Mouse (Mus musculus) stomach, embryonic 16.5 days (tissue): ENCODE measurements around the gene Zfp39. TPM values are rescaled to one million over a fixed set of nuclear protein-coding genes. Genes with fewer than 3 reads are reported as not detected.

ENCODE experiments used
- ATAC-seq: fragments of 200-750 bp; cut with Nextera tagmentation; 2 replicates; pipeline ENCODE4 v1.8.0; 2017; ENCODE audit warnings: moderate number of reproducible peaks, moderate TSS enrichment; ENCODE audit not compliant: insufficient read depth, low FRiP score
- H3K27ac ChIP-seq: fragments of 300-500 bp; sonication (generic); 2 replicates; pipeline ENCODE4 v1.5.1; 2014; ENCODE audit warnings: low read length
- H3K27me3 ChIP-seq: fragments of 300-500 bp; sonication (generic); 2 replicates; pipeline ENCODE4 v1.6.1; 2014; ENCODE audit warnings: low read length, control low read depth, mixed read lengths; ENCODE audit not compliant: control insufficient read depth, insufficient read depth
- H3K36me3 ChIP-seq: fragments of 300-500 bp; sonication (generic); 2 replicates; pipeline ENCODE4 v1.6.1; 2014; ENCODE audit warnings: low read length; ENCODE audit not compliant: control insufficient read depth, insufficient read depth
- H3K4me1 ChIP-seq: fragments of 300-500 bp; sonication (generic); 2 replicates; pipeline ENCODE4 v1.6.1; 2014; ENCODE audit warnings: low read length, control low read depth, mixed read lengths; ENCODE audit not compliant: control insufficient read depth, insufficient read depth
- H3K4me2 ChIP-seq: fragments of 300-500 bp; sonication (generic); 2 replicates; pipeline ENCODE4 v1.6.1; 2014; ENCODE audit warnings: low read depth, low read length, mixed read lengths
- H3K4me3 ChIP-seq: fragments of 300-500 bp; sonication (generic); replicated peaks from 2 replicates; pipeline ENCODE4 v1.5.1; 2014; ENCODE audit warnings: mild to moderate bottlenecking, low read length
- H3K9ac ChIP-seq: fragments of 300-500 bp; sonication (generic); 2 replicates; pipeline ENCODE4 v1.6.1; 2014; ENCODE audit warnings: low read length
- H3K9me3 ChIP-seq: fragments of 300-500 bp; sonication (generic); replicated peaks from 2 replicates; pipeline ENCODE4 v1.6.1; 2016; ENCODE audit warnings: low read length, control low read depth; ENCODE audit not compliant: control insufficient read depth
- WGBS: fragments of 180-500 bp; shearing (Covaris S2); extraction: QIAGEN DNeasy Blood & Tissue Kit; methylation state at CpG from one replicate; pipeline ENCODE4 v1.1.7; 2014; 5-methylcytosine and 5-hydroxymethylcytosine counted together
- polyA plus RNA-seq: library from polyadenylated mRNA; unstranded; fragments of >200 nt; fragmentation: Nextera tagmentation; extraction: Ambion mirVana; gene quantifications from 2 replicates; pipeline ENCODE4 v1.2.1, GENCODE M21; 2015

Zfp39 gene
- polyA plus RNA-seq, 1 experiment from 2014 or later: 4.7 TPM

DNA sequence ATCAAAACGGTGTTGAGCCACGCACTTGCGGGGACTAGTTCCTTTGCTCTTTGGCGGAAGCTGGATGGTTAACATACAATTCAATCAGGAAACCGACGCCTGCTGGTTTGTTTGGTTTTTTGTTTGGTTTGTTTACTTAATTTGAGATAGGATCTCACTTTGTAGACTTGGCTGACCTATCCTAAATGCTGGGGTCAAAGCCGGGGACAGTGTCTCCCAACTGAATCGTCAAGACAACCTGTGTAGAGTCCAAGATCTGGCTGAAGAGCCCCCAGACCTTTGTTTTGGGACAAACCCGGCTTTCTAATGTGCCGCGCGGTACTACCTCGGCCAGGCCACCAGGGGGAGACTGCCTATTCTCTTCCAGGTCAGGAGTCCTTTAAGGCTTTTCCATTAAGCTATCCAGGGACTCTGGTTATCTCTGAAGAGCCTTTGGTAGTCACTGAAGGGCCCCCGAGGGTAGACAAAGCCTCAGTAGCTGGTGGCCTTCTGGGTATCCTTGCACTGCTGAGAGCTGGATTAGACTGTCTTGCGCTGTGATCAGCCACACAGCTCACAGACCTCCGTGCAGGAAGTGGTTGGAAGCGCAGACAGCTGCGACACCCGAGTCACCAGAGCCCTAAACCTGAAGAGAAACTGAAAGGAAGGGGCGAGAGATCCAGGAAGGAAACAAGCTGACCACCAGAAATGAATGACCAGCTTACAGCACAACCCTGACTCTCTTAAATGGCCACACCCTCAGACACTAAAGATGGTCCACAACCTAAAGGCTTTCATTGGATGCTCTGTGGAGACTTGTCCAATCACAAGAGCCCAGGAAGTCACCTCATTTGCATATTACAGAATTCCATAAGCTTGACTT lies 24.0 kb upstream of the Zfp39 start:
- WGBS: 21% methylated on average over 20 of the region's 20 CpGs
- no peaks in the 10 kb centered on the region for H3K9me3 ChIP-seq
- H3K27ac ChIP-seq: peak overlapping the region; percentile 32; the same call in 1 of the 2 replicates
- peaks cover 4% of the 10 kb centered on the region; the same call in 1 of the 2 replicates for H3K4me1 ChIP-seq
- peak overlapping the region; percentile 34 for H3K4me3 ChIP-seq
- peak; percentile 64 for ATAC-seq
- peaks cover 11% of the 10 kb centered on the region; the same call in 1 of the 2 replicates for H3K36me3 ChIP-seq
- H3K4me2 ChIP-seq: peak overlapping the region; percentile 48
- H3K9ac ChIP-seq: peak overlapping the region; percentile 51
- no peaks in the 10 kb centered on the region for H3K27me3 ChIP-seq

DNA sequence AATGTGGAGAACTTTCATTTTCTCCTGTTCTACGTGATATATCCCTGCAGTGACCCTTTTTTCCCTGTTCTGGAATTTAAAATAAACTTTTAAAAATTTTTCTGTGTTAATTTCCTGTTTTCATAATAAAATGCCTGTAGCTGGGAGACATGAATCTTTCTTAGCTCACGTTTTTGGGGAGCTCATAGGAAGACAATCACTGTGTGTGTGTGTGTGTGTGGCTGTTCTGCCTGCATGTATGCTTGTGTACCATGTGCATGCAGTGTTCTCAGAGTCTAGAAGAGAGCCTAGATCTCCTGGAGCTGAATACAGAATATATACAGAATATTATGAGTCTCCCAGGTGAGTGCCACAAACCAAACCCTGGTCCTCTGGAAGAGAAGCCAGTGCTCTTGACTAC lies 23.0 kb upstream of the Zfp39 start:
- Histone ChIP-seq H3K9me3 (no peaks in the 10 kb centered on the region), H3K9ac (no peak overlapping the region), H3K4me2 (no peak overlapping the region), H3K36me3 (peaks cover 4% of the 10 kb centered on the region; the same call in 1 of the 2 replicates), H3K4me3 (no peak overlapping the region), H3K27ac (no peak overlapping the region), H3K27me3 (no peaks in the 10 kb centered on the region), H3K4me1 (peaks cover 4% of the 10 kb centered on the region; the same call in 1 of the 2 replicates)
- WGBS: 55% methylated on average over 2 of the region's 2 CpGs
- ATAC-seq: no peak

DNA sequence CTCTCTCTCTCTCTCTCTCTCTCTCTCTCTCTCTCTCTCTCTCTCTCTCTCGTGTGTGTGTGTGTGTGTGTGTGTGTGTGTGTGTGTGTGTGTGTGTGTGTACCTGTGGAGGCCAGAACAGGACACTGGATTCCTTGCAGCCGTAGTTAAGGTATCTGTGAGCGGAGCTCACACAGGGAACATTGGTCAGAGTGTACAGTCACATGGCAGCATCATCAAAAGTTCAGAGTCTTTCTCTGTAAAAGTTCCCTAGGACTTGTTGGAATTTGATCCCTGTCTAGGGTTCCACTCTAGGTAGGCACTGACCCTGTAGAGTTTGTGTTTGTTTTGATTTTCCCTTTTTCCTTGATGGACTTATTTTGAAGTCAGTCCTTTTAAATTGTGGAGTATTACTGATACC lies 22.6 kb upstream of the Zfp39 start:
- no peaks in the 10 kb centered on the region for H3K9me3 ChIP-seq
- no peaks in the 10 kb centered on the region; the same call in 1 of the 2 replicates for H3K36me3 ChIP-seq
- H3K27me3 ChIP-seq: no peaks in the 10 kb centered on the region
- H3K9ac ChIP-seq: no peak overlapping the region
- H3K27ac ChIP-seq: no peak overlapping the region
- no peak for ATAC-seq
- WGBS: 67% methylated on average over 2 of the region's 3 CpGs
- peaks cover 4% of the 10 kb centered on the region; the same call in 1 of the 2 replicates for H3K4me1 ChIP-seq
- no peak overlapping the region for H3K4me3 ChIP-seq
- H3K4me2 ChIP-seq: no peak overlapping the region

DNA sequence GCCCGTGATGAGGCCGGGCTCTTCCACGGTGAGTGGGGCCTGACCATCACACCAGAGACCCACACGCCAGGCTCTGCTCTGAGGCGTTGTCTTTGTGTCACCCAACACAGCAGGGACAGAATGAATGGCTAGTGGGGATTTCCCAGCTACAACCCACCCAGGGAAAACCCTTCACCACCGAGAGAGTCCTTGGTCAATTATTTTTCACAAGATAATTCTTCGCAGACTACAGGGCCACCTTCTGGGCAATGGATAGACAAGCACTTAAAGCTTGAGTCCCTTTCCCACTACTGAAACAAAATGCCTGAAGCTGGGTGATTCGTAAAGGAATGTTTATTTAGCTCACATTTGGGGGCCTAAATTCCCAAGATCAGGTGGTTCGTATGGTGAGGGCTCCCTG lies 18.4 kb upstream of the Zfp39 start:
- Histone ChIP-seq H3K4me2 (no peak overlapping the region), H3K9me3 (no peaks in the 10 kb centered on the region), H3K27me3 (no peaks in the 10 kb centered on the region), H3K9ac (no peak overlapping the region), H3K36me3 (no peaks in the 10 kb centered on the region), H3K4me1 (no peaks in the 10 kb centered on the region), H3K27ac (no peak overlapping the region), H3K4me3 (no peak overlapping the region)
- 76% methylated on average over 9 of the region's 9 CpGs for WGBS
- ATAC-seq: no peak

DNA sequence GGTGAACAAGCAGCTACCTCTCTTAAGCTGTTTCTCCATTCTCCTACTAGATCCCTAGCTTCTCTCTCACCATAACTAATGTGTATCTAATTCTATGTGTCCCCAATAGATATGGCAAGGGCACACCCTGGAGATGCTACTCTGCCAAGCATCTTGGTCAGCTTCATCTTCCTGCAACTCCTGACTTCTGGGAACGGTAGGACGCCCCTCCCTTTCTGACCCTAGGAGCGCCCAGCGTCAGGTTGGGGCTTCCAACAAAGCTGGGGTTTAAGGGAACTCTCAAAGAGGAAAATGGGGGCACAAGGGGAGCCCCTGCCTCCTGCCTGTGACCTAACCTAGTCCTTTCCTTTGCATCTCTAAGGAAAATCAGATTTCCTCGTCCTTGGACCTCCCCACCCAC lies 14.7 kb upstream of the Zfp39 start:
- H3K9ac ChIP-seq: no peak overlapping the region

DNA sequence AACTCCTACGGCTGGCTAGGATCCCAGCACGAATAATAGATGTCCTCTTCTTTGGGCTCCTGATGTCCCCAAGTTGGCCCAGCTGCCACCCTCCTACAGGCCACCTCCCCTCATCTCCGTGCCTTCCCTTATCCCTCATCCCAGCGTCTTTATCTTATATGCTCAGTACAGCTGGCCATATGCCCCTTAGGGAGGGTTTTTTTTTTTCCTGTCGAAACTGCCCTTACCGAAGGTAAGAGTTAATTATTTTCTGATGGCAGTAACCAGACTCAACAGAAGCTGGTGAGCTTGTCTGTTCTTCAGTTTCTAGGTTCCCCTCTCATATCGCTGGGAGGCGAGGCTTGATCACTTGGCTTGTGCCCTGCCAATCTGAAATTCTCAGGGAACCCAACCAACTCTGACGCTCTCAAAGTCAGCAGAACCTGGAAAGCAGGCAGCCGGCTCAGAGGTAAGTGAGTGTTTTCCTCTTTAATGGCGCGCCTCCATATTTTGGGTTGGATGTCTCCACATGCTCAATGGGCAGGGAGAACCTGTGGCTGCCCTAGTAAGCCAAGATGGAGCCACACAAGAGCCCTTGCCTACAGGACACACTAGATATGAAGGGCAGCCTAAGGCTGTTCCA lies 13.8 kb upstream of the Zfp39 start, which contains the start of gene Btnl10:
Gene Btnl10, plus strand, starts transcription at position 164 of the 622 bp plus-strand sequence.
- no peak within 1 kb of the TSS for H3K4me3 ChIP-seq
- no peaks in the 10 kb centered on the region for H3K36me3 ChIP-seq
- 80% methylated on average over 12 of the region's 12 CpGs for WGBS
- H3K4me2 ChIP-seq: no peak within 1 kb of the TSS
- H3K9ac ChIP-seq: no peak within 1 kb of the TSS
- H3K27me3 ChIP-seq: no peaks in the 10 kb centered on the region
- no peaks in the 10 kb centered on the region; the same call in 1 of the 2 replicates for H3K4me1 ChIP-seq
- H3K27ac ChIP-seq: no peak within 1 kb of the TSS
- H3K9me3 ChIP-seq: no peaks in the 10 kb centered on the region
- ATAC-seq: no peak

More for the DNA sequence above, 14.7 kb upstream of the Zfp39 start:
- Histone ChIP-seq H3K4me3 (no peak overlapping the region), H3K4me1 (no peaks in the 10 kb centered on the region; the same call in 1 of the 2 replicates), H3K9me3 (no peaks in the 10 kb centered on the region), H3K36me3 (no peaks in the 10 kb centered on the region), H3K4me2 (no peak overlapping the region), H3K27me3 (no peaks in the 10 kb centered on the region), H3K27ac (no peak overlapping the region)
- 75% methylated on average over 5 of the region's 5 CpGs for WGBS
- ATAC-seq: no peak

DNA sequence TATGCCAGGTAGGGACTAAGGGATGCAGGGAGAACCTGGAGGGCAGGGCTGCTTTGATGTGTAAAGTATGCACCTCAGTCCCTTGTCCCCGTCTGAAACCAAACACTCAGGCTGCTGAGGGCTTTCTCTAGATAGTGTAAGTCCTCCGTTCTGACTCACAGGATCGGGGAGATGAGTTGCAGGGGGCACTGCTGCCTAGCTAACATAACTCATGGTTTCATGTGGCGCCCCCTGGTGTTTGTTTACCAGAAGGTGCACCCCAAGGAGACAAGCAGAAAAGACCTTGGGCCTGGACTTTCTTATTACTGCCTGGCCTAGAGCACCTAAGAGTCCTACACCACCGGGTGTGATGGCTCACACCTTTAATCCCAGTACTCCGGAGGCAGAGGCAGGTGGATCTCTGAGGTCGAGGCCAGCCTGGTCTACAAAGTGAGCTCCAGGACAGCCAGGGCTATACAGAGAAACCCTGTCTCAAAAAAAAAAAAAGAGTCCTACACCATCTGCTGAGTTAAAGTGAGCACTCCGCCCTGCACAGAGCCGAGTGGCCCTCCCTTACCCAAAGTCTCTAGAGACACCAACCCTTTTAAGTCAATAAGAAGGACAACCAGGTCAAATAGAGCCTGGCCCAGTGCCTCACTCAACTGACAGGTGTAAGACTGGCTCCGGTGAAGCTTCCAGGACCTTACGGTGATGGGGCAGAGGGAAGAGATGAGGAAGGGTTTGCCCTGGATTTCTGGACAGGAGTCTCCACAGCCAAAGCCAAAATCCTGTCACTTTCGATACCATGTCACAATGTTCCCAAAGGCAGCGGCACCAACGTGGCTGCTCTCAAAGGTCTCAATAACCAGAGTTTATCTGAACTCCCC lies 13.1 kb upstream of the Zfp39 start:
- no peak for ATAC-seq

DNA sequence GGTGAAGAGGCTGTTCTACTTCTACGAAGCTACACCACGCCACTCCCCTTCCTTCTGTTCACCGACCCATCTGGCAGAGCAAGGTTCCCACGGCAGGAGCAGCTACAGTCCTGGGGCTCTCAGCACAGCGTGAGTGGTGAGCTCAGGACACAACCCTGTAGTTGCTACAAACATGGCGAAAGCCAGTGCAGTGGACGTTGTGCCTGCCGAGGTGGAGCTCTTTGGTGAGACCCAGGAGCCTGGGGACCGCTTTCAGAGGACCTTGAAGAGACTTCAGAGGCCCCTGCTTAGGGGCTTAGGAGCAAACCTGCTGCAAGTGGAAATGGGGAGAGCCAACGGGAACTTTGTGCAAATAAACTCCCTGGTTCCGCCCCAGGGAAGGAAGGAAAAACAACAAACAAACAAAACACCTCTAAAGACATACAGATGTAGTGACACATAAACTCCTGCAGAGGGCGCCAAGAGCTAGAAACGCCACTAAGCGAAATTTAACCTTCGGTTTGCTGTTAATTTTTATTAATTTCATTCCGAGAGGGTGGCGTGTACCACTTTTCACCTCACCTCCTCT lies 10.5 kb upstream of the Zfp39 start:
- ATAC-seq: 0 out of 2 replicates have a peak, but pooled peaks have one; percentile 30
- Histone ChIP-seq H3K27ac (no peak overlapping the region), H3K9ac (peak overlapping the region; percentile 49), H3K27me3 (no peaks in the 10 kb centered on the region), H3K4me3 (peak overlapping the region; percentile 41), H3K9me3 (no peaks in the 10 kb centered on the region), H3K4me2 (peak overlapping the region; percentile 67), H3K36me3 (no peaks in the 10 kb centered on the region), H3K4me1 (no peaks in the 10 kb centered on the region; the same call in 1 of the 2 replicates)
- WGBS: 11% methylated on average over 17 of the region's 17 CpGs

More for the DNA sequence above, 13.1 kb upstream of the Zfp39 start:
- H3K4me3 ChIP-seq: no peak overlapping the region
- no peak overlapping the region for H3K9ac ChIP-seq
- H3K27ac ChIP-seq: no peak overlapping the region
- H3K4me2 ChIP-seq: no peak overlapping the region
- H3K9me3 ChIP-seq: no peaks in the 10 kb centered on the region
- 49% methylated on average over 14 of the region's 14 CpGs for WGBS
- no peaks in the 10 kb centered on the region; the same call in 1 of the 2 replicates for H3K4me1 ChIP-seq
- no peaks in the 10 kb centered on the region for H3K36me3 ChIP-seq
- no peaks in the 10 kb centered on the region for H3K27me3 ChIP-seq
